Mouse (Mus musculus): ENCODE measurements around the gene Pold2. TPM values are rescaled to one million over a fixed set of nuclear protein-coding genes. Genes with fewer than 3 reads are reported as not detected.
A peak's percentile ranks its signal among the peaks of the same experiment; 100 is the strongest.

The Pold2 gene
- polyA plus RNA-seq, 1 experiment from 2014 or later: 72.1 TPM

DNA sequence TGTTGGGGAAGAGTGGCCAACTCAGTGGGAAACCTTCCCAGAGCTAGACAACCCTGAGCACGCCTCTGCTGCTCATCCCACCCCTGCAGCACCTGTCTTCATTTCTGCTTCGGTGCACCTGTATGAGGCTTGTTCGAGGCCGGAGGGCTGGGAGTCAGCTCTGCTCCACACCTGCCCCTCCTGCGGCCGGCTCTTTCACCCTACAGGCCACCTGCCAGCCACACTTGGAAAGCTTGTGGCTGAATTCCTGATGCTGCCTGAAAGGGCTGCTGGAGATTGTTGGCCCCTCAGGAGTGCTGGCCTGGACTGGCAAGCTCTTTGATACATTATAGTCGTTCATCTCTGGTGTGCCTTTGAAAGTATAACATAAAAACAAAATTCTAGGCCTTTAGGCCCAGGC is 37.7 kb downstream of the Pold2 start:
- H3K36me3 ChIP-seq (ENCODE audit: control insufficient read depth, insufficient read depth): no peaks in the 10 kb centered on the region
- H3K4me1 ChIP-seq (replicated peaks; ENCODE audit: control insufficient read depth, insufficient read depth, low read length): peaks cover 5% of the 10 kb centered on the region; the same call in 1 of the 2 replicates
- no peak overlapping the region for H3K4me3 ChIP-seq (replicated peaks; ENCODE audit: low read length)
- ATAC-seq: no peak
- no peak overlapping the region for H3K27ac ChIP-seq (ENCODE audit: low read length)
- 78% methylated on average over 7 of the region's 7 CpGs for WGBS
- no peak overlapping the region for H3K4me2 ChIP-seq (ENCODE audit: low read length)
- H3K27me3 ChIP-seq (replicated peaks; ENCODE audit: control insufficient read depth, insufficient read depth, low read length): no peaks in the 10 kb centered on the region
- no peaks in the 10 kb centered on the region for H3K9me3 ChIP-seq (ENCODE audit: control insufficient read depth, low read length)
- H3K9ac ChIP-seq (replicated peaks; ENCODE audit: low read depth, low read length): no peak overlapping the region

DNA sequence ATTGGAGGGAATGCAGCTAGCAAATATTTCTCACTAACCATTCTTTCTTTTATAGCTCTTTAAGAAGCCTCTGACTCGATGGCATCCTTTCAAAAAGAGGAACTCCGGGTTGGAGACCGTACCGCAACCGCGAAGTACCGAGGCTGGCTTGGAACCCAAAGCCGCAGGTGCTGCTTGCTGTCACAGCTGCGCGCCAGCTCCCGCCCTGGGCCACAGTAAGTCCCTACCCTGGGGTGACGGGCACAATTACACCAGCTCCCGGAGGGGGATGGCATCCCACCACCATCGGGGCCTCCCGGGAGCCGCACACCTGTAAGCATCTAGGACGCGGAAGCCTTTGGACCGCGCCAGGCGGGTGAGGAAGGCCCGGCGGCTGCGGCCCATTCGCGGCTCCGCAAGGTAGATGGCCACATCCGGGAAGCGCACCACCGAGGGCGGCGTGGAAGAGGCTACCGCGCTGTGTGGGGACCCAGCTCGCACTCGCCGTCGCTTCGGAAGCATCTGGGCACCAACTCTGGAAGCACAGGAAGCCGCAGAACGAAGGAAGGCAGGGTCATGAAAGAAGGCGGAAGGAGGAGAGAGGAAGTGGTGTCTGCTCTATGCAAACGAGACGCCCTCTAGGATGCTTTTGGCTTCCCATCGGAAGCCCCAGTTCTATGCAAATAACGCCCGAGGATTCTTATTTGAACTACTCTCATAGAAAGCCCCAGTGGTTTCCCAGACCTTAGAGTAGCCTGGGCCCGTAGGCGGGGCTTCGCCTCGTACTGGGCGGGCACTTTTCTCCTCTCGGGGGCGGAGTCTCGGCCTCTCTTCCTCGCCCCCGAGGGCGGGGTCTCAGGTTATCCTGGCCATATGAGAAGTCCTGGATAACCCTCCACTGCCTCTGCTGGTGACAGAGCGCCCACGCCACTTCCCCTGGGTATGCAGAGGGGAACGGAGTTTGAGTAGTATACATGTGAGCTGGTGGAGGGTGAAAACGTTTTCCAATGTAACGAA is 40.5 kb downstream of the Pold2 start, which contains the start of gene Polm:
TSS of gene Polm (minus strand) at position 766 of the 996 bp plus-strand sequence.
- Histone ChIP-seq H3K4me2 (ENCODE audit: low read length) (peak within 1 kb of the TSS; percentile 72), H3K36me3 (ENCODE audit: control insufficient read depth, insufficient read depth) (no peaks in the 10 kb centered on the region), H3K9me3 (ENCODE audit: control insufficient read depth, low read length) (no peaks in the 10 kb centered on the region), H3K4me3 (replicated peaks; ENCODE audit: low read length) (peak within 1 kb of the TSS; percentile 64), H3K27ac (ENCODE audit: low read length) (peak within 1 kb of the TSS; percentile 77), H3K4me1 (replicated peaks; ENCODE audit: control insufficient read depth, insufficient read depth, low read length) (peaks cover 5% of the 10 kb centered on the region; the same call in 1 of the 2 replicates), H3K27me3 (replicated peaks; ENCODE audit: control insufficient read depth, insufficient read depth, low read length) (no peaks in the 10 kb centered on the region), H3K9ac (replicated peaks; ENCODE audit: low read depth, low read length) (peak within 1 kb of the TSS; percentile 71)
- under 1% methylated on average over 63 of the region's 63 CpGs for WGBS
- peak; percentile 95 for ATAC-seq

DNA sequence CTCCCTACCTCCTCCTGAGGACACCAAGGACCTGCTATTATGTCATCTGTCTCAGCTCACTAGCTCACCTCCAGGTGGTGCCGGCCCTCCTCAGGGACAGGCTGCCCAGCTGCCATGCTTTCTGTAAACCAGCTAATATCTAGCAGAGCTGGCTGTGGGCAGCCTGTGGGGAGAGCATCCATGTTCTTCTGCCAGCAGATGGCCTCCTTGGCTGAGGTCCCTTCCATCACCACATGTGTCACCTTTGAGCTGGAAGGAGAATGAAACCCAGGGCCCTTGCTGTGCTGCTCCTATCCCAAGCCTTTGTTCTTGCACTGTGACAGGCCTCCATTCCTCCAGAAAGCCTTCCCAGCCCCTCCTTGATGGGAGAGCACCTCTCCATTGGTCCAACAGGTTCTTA is 42.0 kb downstream of the Pold2 start:
- Histone ChIP-seq H3K27me3 (replicated peaks; ENCODE audit: control insufficient read depth, insufficient read depth, low read length) (no peaks in the 10 kb centered on the region), H3K36me3 (ENCODE audit: control insufficient read depth, insufficient read depth) (0 out of 2 replicates have a peak, but pooled peaks cover 2% of the 10 kb centered on the region), H3K27ac (ENCODE audit: low read length) (no peak overlapping the region), H3K4me3 (replicated peaks; ENCODE audit: low read length) (no peak overlapping the region), H3K4me2 (ENCODE audit: low read length) (no peak overlapping the region), H3K4me1 (replicated peaks; ENCODE audit: control insufficient read depth, insufficient read depth, low read length) (peaks cover 5% of the 10 kb centered on the region; the same call in 1 of the 2 replicates), H3K9ac (replicated peaks; ENCODE audit: low read depth, low read length) (no peak overlapping the region), H3K9me3 (ENCODE audit: control insufficient read depth, low read length) (no peaks in the 10 kb centered on the region)
- 33% methylated on average over 1 of the region's 1 CpGs for WGBS
- no peak for ATAC-seq

DNA sequence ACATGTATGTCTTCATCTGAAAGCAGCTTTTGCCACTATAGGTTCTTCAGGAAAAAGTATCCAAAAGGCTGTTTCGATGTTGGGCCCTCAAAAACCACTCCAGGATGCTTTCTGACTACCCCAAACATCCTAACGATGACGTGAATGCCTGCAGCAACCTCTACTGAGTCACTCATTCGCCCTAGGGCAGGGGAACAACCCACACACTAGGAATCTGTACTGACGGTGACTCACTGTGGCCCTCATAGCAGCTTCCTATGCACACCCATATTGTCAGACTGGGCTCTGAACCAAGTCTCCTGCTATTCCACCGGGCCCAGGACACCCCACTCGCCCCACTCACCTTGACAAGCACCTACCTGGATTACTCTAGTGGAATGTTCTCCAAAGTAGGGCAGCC is 43.0 kb downstream of the Pold2 start:
- Histone ChIP-seq H3K4me2 (ENCODE audit: low read length) (no peak overlapping the region), H3K27me3 (replicated peaks; ENCODE audit: control insufficient read depth, insufficient read depth, low read length) (no peaks in the 10 kb centered on the region), H3K4me1 (replicated peaks; ENCODE audit: control insufficient read depth, insufficient read depth, low read length) (peaks cover 5% of the 10 kb centered on the region; the same call in 1 of the 2 replicates), H3K9ac (replicated peaks; ENCODE audit: low read depth, low read length) (no peak overlapping the region), H3K4me3 (replicated peaks; ENCODE audit: low read length) (no peak overlapping the region), H3K27ac (ENCODE audit: low read length) (no peak overlapping the region), H3K9me3 (ENCODE audit: control insufficient read depth, low read length) (no peaks in the 10 kb centered on the region), H3K36me3 (ENCODE audit: control insufficient read depth, insufficient read depth) (0 out of 2 replicates have a peak, but pooled peaks cover 2% of the 10 kb centered on the region)
- no peak for ATAC-seq
- 91% methylated on average over 7 of the region's 7 CpGs for WGBS

DNA sequence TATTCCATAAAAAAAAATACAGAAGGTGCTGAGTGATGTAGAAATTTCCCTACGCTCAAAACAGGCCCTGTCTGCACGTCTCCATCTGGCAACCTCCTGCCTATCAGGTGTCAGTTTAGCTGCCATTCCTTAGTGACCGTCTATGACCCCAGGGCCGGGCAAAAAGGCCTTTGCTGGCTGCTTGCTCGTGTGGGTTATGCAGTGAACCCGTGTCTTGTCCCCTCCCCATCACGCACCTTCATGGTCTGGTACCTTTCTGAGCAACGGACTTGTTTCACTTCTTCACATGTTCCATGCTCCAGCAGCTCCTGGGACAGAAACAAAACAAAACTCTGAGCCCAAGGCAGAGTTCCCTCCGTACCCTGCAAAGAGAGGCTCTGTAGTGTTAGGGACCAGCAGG is 43.6 kb downstream of the Pold2 start:
- H3K27me3 ChIP-seq (replicated peaks; ENCODE audit: control insufficient read depth, insufficient read depth, low read length): no peaks in the 10 kb centered on the region
- 0 out of 2 replicates have a peak, but pooled peaks cover 2% of the 10 kb centered on the region for H3K36me3 ChIP-seq (ENCODE audit: control insufficient read depth, insufficient read depth)
- H3K4me3 ChIP-seq (replicated peaks; ENCODE audit: low read length): no peak overlapping the region
- no peak overlapping the region for H3K4me2 ChIP-seq (ENCODE audit: low read length)
- H3K9me3 ChIP-seq (ENCODE audit: control insufficient read depth, low read length): no peaks in the 10 kb centered on the region
- peaks cover 5% of the 10 kb centered on the region; the same call in 1 of the 2 replicates for H3K4me1 ChIP-seq (replicated peaks; ENCODE audit: control insufficient read depth, insufficient read depth, low read length)
- H3K27ac ChIP-seq (ENCODE audit: low read length): no peak overlapping the region
- no peak overlapping the region for H3K9ac ChIP-seq (replicated peaks; ENCODE audit: low read depth, low read length)
- no peak for ATAC-seq
- WGBS: 89% methylated on average over 9 of the region's 9 CpGs

DNA sequence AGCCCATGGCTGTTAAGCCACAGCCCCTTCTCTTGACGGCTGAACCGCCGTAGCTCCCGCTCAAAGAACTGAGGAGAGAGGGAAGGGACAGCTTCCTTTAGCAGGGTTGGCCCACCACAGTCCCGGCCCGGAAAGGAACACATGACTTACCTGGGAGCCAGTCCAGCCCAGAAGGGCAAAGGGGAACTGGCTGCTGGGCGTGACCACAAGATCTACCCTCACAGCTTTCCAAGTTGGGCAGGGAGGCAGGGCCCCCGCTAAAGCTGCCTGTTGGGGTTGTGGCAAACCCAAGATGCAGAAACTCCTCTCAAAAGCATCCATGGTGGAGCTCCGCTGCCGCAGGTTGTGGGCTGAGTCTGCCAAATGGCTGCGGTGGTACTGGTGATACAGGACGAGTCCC is 48.8 kb downstream of the Pold2 start:
- no peak for ATAC-seq
- 0 out of 2 replicates have a peak, but pooled peaks cover 8% of the 10 kb centered on the region for H3K36me3 ChIP-seq (ENCODE audit: control insufficient read depth, insufficient read depth)

DNA sequence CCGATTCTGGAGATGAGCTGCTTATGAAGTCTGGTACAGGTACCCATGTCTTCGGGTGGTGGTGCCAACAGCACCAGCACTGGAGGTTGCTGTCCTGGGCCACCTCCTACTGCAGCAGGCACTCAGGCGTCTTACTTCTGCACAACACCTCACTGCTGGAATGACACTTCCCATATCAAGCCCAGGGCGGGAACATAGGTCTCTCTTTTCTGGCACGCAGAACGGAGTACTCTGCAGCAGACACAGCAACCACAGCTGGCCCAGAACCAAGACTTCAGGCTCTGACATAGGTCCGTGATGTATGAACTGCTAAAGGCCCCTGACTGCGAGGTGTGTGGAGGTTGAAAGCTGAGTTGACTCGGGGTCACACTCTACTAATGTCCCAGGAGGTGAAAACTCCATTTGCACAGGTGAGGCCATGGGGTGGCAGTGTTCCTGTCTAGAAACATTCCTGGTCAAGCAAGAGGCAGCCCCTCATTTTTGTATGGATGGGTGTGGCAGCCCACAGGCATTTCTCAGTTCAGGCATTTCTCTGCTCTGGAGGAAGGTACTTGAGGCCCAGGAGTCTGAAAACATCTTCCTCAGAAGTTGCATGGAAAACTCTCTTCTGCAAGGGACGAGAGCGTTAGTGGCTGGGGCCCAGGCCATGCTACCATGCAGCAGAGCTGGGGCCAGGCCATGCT is 49.4 kb downstream of the Pold2 start:
- Histone ChIP-seq H3K27me3 (replicated peaks; ENCODE audit: control insufficient read depth, insufficient read depth, low read length) (no peaks in the 10 kb centered on the region), H3K27ac (ENCODE audit: low read length) (no peak overlapping the region), H3K4me3 (replicated peaks; ENCODE audit: low read length) (no peak overlapping the region), H3K36me3 (ENCODE audit: control insufficient read depth, insufficient read depth) (0 out of 2 replicates have a peak, but pooled peaks cover 8% of the 10 kb centered on the region), H3K9ac (replicated peaks; ENCODE audit: low read depth, low read length) (no peak overlapping the region), H3K4me2 (ENCODE audit: low read length) (no peak overlapping the region), H3K4me1 (replicated peaks; ENCODE audit: control insufficient read depth, insufficient read depth, low read length) (no peaks in the 10 kb centered on the region), H3K9me3 (ENCODE audit: control insufficient read depth, low read length) (no peaks in the 10 kb centered on the region)
- ATAC-seq: no peak
- WGBS: 93% methylated on average over 11 of the region's 11 CpGs

More for the DNA sequence above, 48.8 kb downstream of the Pold2 start:
- 92% methylated on average over 12 of the region's 12 CpGs for WGBS
- Histone ChIP-seq H3K4me1 (replicated peaks; ENCODE audit: control insufficient read depth, insufficient read depth, low read length) (no peaks in the 10 kb centered on the region), H3K9ac (replicated peaks; ENCODE audit: low read depth, low read length) (no peak overlapping the region), H3K9me3 (ENCODE audit: control insufficient read depth, low read length) (no peaks in the 10 kb centered on the region), H3K4me3 (replicated peaks; ENCODE audit: low read length) (no peak overlapping the region), H3K4me2 (ENCODE audit: low read length) (no peak overlapping the region), H3K27ac (ENCODE audit: low read length) (no peak overlapping the region), H3K27me3 (replicated peaks; ENCODE audit: control insufficient read depth, insufficient read depth, low read length) (no peaks in the 10 kb centered on the region)

DNA sequence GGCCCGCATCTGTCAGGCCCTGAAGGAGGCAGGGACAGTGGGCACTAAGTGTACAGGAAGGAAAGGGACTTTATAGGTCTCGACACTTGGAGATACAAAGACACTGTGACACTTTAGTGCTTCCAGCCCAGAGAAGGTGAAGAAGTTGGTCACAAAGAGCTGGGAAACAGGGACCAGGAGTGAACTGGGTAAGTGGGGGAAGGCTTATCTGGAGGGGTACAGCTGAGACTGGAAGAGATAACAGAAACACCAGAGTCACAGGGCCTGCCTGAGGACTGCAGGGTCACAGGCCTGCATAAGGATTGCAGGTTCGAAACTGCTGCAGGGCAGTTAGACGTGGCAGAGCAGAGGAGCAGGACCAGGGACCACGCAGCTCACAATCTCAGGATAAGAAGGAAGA is 50.2 kb downstream of the Pold2 start:
- Histone ChIP-seq H3K4me1 (replicated peaks; ENCODE audit: control insufficient read depth, insufficient read depth, low read length) (no peaks in the 10 kb centered on the region), H3K4me2 (ENCODE audit: low read length) (no peak overlapping the region), H3K27me3 (replicated peaks; ENCODE audit: control insufficient read depth, insufficient read depth, low read length) (no peaks in the 10 kb centered on the region), H3K27ac (ENCODE audit: low read length) (no peak overlapping the region), H3K4me3 (replicated peaks; ENCODE audit: low read length) (no peak overlapping the region), H3K9me3 (ENCODE audit: control insufficient read depth, low read length) (no peaks in the 10 kb centered on the region), H3K36me3 (ENCODE audit: control insufficient read depth, insufficient read depth) (0 out of 2 replicates have a peak, but pooled peaks cover 8% of the 10 kb centered on the region), H3K9ac (replicated peaks; ENCODE audit: low read depth, low read length) (no peak overlapping the region)
- ATAC-seq: no peak
- 94% methylated on average over 5 of the region's 5 CpGs for WGBS

DNA sequence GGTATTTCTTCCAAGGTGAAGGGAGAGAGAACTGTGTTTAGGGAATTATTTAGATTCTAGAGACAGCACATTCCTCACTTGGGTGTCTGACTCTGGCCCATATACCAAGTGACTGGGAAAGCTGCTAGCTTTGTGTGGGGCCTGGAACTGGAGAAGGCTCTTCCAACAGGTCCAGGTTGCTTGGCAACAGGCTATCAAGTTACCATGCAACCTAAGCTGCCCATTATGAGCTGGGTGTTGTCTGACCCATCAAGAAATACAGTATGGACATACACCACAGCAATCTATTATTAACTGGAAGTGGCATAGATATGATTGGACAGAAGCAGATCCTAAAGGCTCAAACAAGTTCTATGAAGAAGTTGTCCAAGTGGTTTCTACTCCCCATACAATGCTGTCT is 52.7 kb downstream of the Pold2 start:
- Histone ChIP-seq H3K4me2 (ENCODE audit: low read length) (no peak overlapping the region), H3K4me3 (replicated peaks; ENCODE audit: low read length) (no peak overlapping the region), H3K9ac (replicated peaks; ENCODE audit: low read depth, low read length) (no peak overlapping the region), H3K9me3 (ENCODE audit: control insufficient read depth, low read length) (no peaks in the 10 kb centered on the region), H3K27me3 (replicated peaks; ENCODE audit: control insufficient read depth, insufficient read depth, low read length) (no peaks in the 10 kb centered on the region), H3K27ac (ENCODE audit: low read length) (no peak overlapping the region), H3K36me3 (ENCODE audit: control insufficient read depth, insufficient read depth) (0 out of 2 replicates have a peak, but pooled peaks cover 6% of the 10 kb centered on the region), H3K4me1 (replicated peaks; ENCODE audit: control insufficient read depth, insufficient read depth, low read length) (no peaks in the 10 kb centered on the region)
- ATAC-seq: no peak

Data from forebrain, embryonic 16.5 days (tissue).